Mouse (Mus musculus) midbrain, embryonic 10.5 days (tissue): ENCODE data around the gene Atl3. TPM values are rescaled to one million over a fixed set of nuclear protein-coding genes. Genes with fewer than 3 reads are reported as not detected.

Experiments used
- DNase-seq: peaks from one replicate; pipeline ENCODE4 v3.0.0-alpha.2; 2017; ENCODE audit warnings: low spot score
- H3K27ac ChIP-seq: fragments of 300-500 bp; sonication (generic); replicated peaks from 2 replicates; pipeline ENCODE4 v1.5.1; 2016; ENCODE audit warnings: mild to moderate bottlenecking
- H3K27me3 ChIP-seq: fragments of 300-500 bp; sonication (generic); 2 replicates; pipeline ENCODE4 v1.6.1; 2016; ENCODE audit warnings: low read depth, mild to moderate bottlenecking; ENCODE audit not compliant: poor library complexity, severe bottlenecking
- H3K36me3 ChIP-seq: fragments of 300-500 bp; sonication (generic); 2 replicates; pipeline ENCODE4 v1.6.1; 2016; ENCODE audit warnings: mild to moderate bottlenecking, moderate library complexity
- H3K4me1 ChIP-seq: fragments of 300-500 bp; sonication (generic); 2 replicates; pipeline ENCODE4 v1.6.1; 2016
- H3K4me3 ChIP-seq: fragments of 300-500 bp; sonication (generic); 2 replicates; pipeline ENCODE4 v1.5.1; 2016; ENCODE audit warnings: mild to moderate bottlenecking, moderate library complexity
- H3K9me3 ChIP-seq: fragments of 300-500 bp; sonication (generic); replicated peaks from 2 replicates; pipeline ENCODE4 v1.6.1; 2016; ENCODE audit warnings: mild to moderate bottlenecking
- WGBS: fragments of 180-500 bp; shearing (Covaris S2); methylation state at CpG from one replicate; pipeline ENCODE4 v1.1.7; 2016; 5-methylcytosine and 5-hydroxymethylcytosine counted together
- polyA plus RNA-seq: library from polyadenylated mRNA; unstranded; fragments of >200 nt; fragmentation: Nextera tagmentation; extraction: Ambion mirVana; gene quantifications from 2 replicates; pipeline ENCODE4 v1.2.1, GENCODE M21; 2016

The Atl3 gene
- polyA plus RNA-seq, 1 experiment from 2014 or later, result 5.8 TPM

DNA sequence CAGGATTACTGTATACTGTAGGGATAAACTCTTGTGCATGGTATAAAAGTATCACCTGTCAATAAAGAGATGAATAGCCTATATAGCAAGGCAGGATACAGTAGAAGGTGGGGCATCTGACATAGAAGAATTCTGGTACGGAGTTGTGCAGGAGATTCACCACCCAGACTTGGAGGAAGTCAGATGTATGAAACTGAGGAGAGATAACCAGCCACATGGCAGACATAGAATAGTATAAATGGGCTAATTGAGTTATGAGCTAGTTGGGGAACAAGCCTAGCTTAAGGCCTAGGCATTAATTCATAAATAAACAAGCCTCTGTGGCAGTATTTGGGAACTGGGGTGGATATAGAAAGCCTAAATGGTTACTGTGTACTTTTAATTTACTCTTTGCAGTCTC, 22.6 kb downstream of the Atl3 start:
- 91% methylated on average over 1 of the region's 1 CpGs for WGBS

DNA sequence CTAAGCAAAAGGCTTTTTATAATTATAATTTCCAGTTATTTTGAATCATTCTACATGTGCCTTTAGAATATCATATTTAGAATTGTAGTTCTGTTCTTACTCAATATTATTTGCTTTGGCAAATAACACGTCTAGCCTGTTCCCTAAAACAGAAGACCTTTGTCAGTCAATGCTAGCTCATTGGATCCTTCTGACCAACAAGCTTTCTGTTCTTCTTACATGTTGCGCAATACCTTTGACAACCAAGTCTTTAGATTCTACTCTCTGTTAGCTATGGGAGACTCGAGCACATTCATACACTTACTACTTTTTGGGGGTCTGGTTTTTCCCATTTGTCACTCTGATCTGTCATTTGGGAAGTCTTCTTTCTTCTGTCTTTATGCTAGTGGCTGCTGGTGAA, 27.8 kb downstream of the Atl3 start:
- Histone ChIP-seq H3K4me3 (no peak overlapping the region), H3K36me3 (peaks cover 62% of the 10 kb centered on the region), H3K9me3 (no peaks in the 10 kb centered on the region; the same call in 1 of the 2 replicates), H3K27ac (no peak overlapping the region), H3K4me1 (no peaks in the 10 kb centered on the region), H3K27me3 (no peaks in the 10 kb centered on the region)
- WGBS, result 93% methylated on average over 3 of the region's 3 CpGs
- no peak for DNase-seq

More for the DNA sequence above, 22.6 kb downstream of the Atl3 start:
- Histone ChIP-seq H3K27ac (no peak overlapping the region), H3K4me1 (no peaks in the 10 kb centered on the region), H3K9me3 (no peaks in the 10 kb centered on the region), H3K36me3 (peaks cover 47% of the 10 kb centered on the region), H3K4me3 (no peak overlapping the region), H3K27me3 (no peaks in the 10 kb centered on the region)
- DNase-seq, result no peak

DNA sequence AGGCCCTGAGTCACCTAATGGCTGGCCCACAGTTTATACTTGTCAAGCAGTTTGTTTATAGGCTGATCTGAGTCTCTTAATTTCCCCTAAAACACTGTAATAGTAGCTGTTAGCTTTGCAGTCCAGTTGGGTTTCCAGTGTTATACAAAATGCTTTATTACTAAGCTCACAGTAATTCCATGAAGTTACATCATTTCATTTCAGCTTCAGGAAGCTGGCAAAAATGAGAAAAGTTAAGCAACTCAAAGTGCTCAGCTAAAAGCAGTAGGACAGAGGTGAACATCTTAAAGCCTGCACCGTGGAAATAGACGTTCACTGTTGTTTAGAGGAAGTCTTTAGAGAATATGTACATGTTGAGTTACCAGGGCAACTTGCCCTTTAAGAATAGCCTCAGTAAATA, 29.0 kb downstream of the Atl3 start:
- 98% methylated on average over 2 of the region's 2 CpGs for WGBS
- Histone ChIP-seq H3K36me3 (peaks cover 55% of the 10 kb centered on the region), H3K9me3 (no peaks in the 10 kb centered on the region; the same call in 1 of the 2 replicates), H3K4me1 (no peaks in the 10 kb centered on the region), H3K27ac (no peak overlapping the region), H3K4me3 (no peak overlapping the region), H3K27me3 (no peaks in the 10 kb centered on the region)
- no peak for DNase-seq

DNA sequence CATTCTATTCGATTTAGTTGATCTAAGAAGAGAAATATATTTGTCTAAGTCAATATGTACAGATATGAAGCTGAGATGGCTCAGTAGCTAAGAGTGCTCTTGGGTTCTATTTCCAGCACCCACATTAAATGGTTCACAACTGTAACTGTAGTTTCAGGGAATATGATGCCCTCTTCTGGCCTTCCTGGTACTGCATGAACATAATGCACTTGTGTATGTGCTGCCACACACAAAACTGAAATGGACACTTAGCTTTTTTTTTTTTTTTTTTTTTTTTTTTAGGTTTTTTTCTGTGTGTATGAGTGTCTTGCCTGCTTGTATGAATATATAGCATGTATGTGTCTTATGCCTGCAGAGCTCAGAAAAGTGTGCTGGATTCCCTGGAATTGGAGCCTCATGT, 29.5 kb downstream of the Atl3 start:
- Histone ChIP-seq H3K27ac (no peak overlapping the region), H3K9me3 (no peaks in the 10 kb centered on the region; the same call in 1 of the 2 replicates), H3K27me3 (no peaks in the 10 kb centered on the region), H3K4me1 (no peaks in the 10 kb centered on the region), H3K4me3 (no peak overlapping the region), H3K36me3 (peaks cover 52% of the 10 kb centered on the region)
- WGBS, result 96% methylated on average over 1 of the region's 1 CpGs
- DNase-seq, result no peak

DNA sequence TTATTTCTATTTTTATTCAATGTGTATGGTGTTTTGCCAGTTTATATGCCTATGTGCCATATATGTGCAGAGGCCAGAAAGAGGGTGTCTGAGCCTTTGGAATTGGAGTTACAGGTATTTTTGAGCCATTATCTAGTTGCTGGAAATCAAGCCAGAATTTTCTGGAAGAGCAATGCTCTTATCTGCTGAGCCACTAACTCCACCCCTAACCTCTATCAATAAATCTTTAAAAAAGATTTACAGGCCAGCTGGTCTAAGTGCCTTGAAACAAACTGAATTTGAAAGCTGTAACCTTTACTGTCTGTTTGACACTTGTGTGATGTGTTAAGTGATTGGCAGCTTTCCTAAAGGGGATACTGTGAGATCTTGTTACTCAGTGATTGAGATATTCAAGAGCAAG, 29.9 kb downstream of the Atl3 start:
- H3K4me1 ChIP-seq, result no peaks in the 10 kb centered on the region
- H3K27ac ChIP-seq, result no peak overlapping the region
- no peaks in the 10 kb centered on the region for H3K27me3 ChIP-seq
- peaks cover 47% of the 10 kb centered on the region for H3K36me3 ChIP-seq
- DNase-seq, result no peak
- H3K9me3 ChIP-seq, result no peaks in the 10 kb centered on the region; the same call in 1 of the 2 replicates
- H3K4me3 ChIP-seq, result no peak overlapping the region

DNA sequence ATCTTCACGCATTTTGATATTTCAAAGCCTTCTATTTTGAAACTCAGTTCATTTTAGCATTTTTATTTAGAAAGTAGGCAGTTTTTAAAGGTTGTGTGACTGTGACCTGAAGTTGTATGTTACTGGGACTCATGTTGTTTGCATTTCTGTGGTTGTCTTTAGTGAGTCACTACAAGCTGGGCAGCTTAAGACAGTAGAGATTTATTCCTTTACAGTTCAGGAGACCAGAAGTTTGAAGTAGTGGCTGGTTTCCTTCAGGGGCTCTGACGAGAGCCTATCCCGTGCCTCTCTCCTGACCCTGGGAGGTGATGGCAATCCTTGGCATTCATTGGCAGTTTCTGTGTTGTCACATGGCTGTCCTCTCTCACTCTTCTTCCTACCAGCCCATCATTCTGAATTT, 31.0 kb downstream of the Atl3 start:
- Histone ChIP-seq H3K27me3 (no peaks in the 10 kb centered on the region), H3K36me3 (peaks cover 42% of the 10 kb centered on the region), H3K4me3 (no peak overlapping the region), H3K4me1 (no peaks in the 10 kb centered on the region), H3K9me3 (no peaks in the 10 kb centered on the region; the same call in 1 of the 2 replicates), H3K27ac (no peak overlapping the region)
- WGBS, result 83% methylated on average over 3 of the region's 3 CpGs
- no peak for DNase-seq

DNA sequence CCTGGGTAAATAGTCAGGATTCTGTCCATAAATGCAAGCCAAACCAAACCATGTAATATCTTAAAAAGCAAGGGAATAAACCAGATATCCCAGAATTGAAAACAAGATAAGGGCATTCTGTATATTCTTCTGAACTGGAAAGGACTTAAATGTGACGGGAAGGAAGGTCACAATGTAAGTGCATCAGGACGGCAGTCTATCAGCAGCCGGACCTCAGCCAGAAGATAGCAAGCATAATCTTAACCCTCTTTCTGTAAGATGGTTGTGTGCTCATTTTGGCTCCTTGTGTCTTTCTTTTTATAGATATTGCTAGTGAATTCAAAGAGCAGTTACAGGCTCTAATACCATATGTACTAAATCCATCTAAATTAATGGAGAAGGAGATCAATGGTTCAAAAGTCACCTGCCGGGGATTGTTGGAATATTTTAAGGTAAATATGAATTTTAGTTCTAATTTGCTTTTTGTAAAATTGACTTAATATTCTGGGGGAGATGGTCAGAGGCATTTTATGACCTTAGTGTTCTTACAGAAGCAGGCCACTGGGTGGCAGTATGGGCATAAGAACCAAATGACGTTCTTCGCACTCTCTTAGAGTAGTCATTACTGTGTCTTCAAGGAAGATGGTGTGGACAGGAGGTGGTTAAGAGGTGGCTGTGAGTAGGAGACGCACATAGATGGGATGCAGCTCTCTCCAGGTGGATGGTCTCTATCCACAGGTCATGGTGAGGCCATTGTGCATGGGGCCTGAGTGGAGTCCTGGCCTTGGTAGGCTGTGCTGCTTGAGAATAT, 35.0 kb downstream of the Atl3 start:
- H3K4me3 ChIP-seq, result no peak overlapping the region
- H3K9me3 ChIP-seq, result no peaks in the 10 kb centered on the region
- H3K27ac ChIP-seq, result no peak overlapping the region
- no peaks in the 10 kb centered on the region for H3K4me1 ChIP-seq
- H3K36me3 ChIP-seq, result peaks cover 43% of the 10 kb centered on the region
- DNase-seq, result peak; percentile 41
- H3K27me3 ChIP-seq, result no peaks in the 10 kb centered on the region
- 62% methylated on average over 7 of the region's 7 CpGs for WGBS

DNA sequence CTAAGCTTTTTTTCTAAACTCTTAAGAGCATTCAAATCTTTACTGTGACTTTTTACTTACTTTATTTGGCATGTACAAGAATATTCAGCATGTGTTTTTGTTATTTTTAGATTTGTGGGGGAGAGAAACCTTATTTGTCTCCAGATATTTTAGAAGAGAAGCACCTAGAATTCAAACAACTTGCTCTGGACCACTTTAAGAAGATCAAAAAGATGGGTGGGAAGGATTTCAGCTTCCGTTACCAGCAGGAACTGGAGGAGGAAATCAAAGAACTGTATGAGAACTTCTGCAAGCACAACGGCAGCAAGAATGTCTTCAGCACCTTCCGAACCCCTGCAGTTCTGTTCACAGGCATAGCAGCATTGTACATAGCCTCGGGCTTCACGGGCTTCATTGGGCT, 38.1 kb downstream of the Atl3 start:
- Histone ChIP-seq H3K27ac (no peak overlapping the region), H3K9me3 (no peaks in the 10 kb centered on the region), H3K4me3 (no peak overlapping the region), H3K4me1 (no peaks in the 10 kb centered on the region), H3K27me3 (no peaks in the 10 kb centered on the region), H3K36me3 (peaks cover 46% of the 10 kb centered on the region)
- no peak for DNase-seq
- WGBS, result 91% methylated on average over 5 of the region's 5 CpGs

DNA sequence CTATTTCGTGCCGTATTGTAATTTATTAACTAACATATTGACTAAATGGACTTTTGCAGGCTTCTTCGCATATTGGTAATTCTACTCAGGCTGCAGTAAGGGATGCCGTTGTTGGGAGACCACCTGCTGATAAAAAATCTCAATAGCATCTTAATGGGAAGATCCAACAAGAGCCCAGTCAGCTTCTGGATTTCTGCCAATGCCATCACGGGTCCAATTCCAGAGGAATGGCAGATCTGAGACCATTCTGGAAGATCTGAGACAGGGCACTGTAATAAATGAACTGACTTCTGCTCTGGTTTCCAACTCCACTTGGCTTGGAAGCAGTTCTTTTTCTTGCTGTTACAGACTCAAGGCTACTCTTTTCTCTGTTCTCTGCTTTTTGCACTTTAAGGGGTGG, 40.1 kb downstream of the Atl3 start:
- Histone ChIP-seq H3K4me3 (no peak overlapping the region), H3K27me3 (no peaks in the 10 kb centered on the region), H3K36me3 (peaks cover 42% of the 10 kb centered on the region), H3K27ac (no peak overlapping the region), H3K4me1 (no peaks in the 10 kb centered on the region), H3K9me3 (no peaks in the 10 kb centered on the region)
- DNase-seq, result no peak
- 91% methylated on average over 5 of the region's 5 CpGs for WGBS

DNA sequence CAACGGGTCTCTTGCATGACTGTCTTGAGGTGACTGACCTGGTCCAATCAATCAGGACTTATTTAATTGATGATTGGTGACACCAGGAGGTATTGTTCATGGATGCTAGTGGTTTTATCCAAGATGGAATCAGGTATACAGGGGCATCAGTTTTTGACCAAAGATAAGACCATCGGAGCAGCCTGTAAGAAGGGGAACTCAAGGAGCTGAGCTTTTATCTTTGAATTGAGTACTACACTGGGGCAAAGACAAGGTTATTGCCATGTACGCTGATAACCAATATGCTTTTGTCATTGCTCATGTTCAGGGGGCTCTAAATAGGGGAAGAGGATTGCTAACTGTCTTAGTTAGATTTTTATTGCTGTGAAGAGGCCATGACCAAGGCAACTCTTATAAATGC, 55.1 kb downstream of the Atl3 start:
- Histone ChIP-seq H3K4me1 (no peaks in the 10 kb centered on the region), H3K36me3 (no peaks in the 10 kb centered on the region), H3K27me3 (no peaks in the 10 kb centered on the region), H3K27ac (no peak overlapping the region), H3K4me3 (no peak overlapping the region), H3K9me3 (peaks cover 3% of the 10 kb centered on the region; the same call in 1 of the 2 replicates)
- 92% methylated on average over 3 of the region's 3 CpGs for WGBS
- DNase-seq, result no peak

DNA sequence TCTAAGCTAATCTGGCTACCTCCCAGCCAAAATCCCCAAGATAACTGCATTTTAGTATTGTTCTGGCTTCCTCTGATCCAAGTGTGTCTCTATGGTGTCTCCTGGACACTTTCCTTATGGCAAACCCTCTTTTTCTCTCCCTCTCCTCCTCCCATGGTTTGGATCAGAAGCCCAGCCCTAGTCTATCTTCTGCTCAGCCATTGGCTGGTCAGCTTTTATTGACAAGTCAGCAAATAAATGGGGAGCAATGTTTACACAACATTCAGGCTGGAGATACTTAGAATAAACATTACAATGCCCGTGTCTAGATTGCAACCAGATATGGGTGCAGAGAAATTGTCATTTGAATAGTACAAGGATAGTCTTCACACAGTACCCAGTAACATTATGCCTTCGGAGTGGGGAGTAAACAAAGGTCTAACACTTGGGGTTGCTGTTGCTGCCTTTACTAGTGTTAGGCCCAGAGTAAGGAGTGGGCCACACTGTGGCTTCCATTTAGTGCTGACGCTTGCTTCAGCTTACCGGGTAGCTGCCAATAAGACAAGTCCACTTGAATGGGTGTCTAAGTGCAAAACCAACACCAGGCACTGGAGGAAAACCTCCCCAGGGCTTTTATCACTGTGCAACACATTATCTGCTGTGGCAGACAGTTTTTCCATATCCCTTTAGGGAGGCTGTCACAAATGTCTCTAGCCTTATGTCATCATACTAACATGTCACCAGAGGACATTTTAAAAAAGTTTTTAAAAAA, 57.9 kb downstream of the Atl3 start:
- Histone ChIP-seq H3K27ac (no peak overlapping the region), H3K27me3 (peaks cover 6% of the 10 kb centered on the region; the same call in 1 of the 2 replicates), H3K4me1 (no peaks in the 10 kb centered on the region), H3K4me3 (no peak overlapping the region), H3K9me3 (no peaks in the 10 kb centered on the region), H3K36me3 (no peaks in the 10 kb centered on the region)
- no peak for DNase-seq
- WGBS, result 71% methylated on average over 4 of the region's 4 CpGs

DNA sequence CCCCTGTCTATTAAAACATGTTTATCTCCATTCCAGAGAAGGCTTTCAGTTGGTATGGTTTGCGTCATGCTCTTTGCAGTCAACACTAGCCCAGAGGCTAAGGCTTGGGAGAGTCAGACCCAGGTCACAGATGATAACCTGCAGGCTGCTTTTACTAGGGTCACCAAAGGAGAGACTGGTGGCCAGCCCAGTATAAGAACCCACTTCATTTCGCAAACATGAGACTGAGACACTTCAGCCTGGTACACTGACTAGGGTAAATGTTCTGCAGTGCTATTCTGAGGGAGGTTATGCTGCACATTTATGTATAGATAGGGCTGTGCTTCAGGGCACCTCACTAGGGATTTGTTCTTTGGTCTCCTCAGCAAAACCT, 58.4 kb downstream of the Atl3 start:
- no peak for DNase-seq
- WGBS, result 91% methylated on average over 2 of the region's 2 CpGs
- Histone ChIP-seq H3K4me1 (peaks cover 3% of the 10 kb centered on the region), H3K27ac (no peak overlapping the region), H3K9me3 (no peaks in the 10 kb centered on the region), H3K4me3 (no peak overlapping the region), H3K27me3 (peaks cover 12% of the 10 kb centered on the region; the same call in 1 of the 2 replicates), H3K36me3 (no peaks in the 10 kb centered on the region)

DNA sequence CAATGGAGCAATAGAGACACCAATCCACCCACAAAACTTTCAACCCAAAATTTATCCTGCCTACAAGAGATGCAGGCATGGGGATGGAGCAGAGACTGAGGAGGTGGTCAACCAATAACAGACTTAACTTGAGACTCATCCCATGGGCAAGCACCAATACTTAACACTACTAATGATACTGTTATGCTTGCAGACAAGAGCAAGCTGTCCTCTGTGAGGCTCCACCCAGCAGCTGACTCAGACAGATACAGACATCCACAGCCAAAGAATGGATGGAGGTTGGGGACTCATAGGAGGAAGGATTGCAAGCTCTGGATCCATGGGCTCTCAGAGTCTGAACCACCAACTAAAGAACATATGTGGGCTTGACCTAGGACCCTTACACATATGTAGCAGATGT, 59.6 kb downstream of the Atl3 start:
- DNase-seq, result no peak
- H3K27me3 ChIP-seq, result peaks cover 23% of the 10 kb centered on the region
- H3K9me3 ChIP-seq, result no peaks in the 10 kb centered on the region
- no peak overlapping the region for H3K27ac ChIP-seq
- no peaks in the 10 kb centered on the region for H3K36me3 ChIP-seq
- H3K4me1 ChIP-seq, result peaks cover 14% of the 10 kb centered on the region
- H3K4me3 ChIP-seq, result no peak overlapping the region
